Mouse (Mus musculus) limb, embryonic 14.5 days (tissue): ENCODE measurements around the gene Dnajc22. TPM values are rescaled to one million over a fixed set of nuclear protein-coding genes. Genes with fewer than 3 reads are reported as not detected.

Experiments used
- ATAC-seq: fragments of 200-750 bp; cut with Nextera tagmentation; 2 replicates; pipeline ENCODE4 v1.8.0; 2017; ENCODE audit warnings: low read depth, moderate number of reproducible peaks, moderate TSS enrichment; ENCODE audit not compliant: low FRiP score
- DNase-seq: peaks from one replicate; pipeline ENCODE4 v3.0.0-alpha.2; 2015; ENCODE audit warnings: low spot score
- H3K27ac ChIP-seq: fragments of 300-500 bp; sonication (generic); replicated peaks from 2 replicates; pipeline ENCODE4 v1.5.1; 2014; ENCODE audit warnings: low read depth, mild to moderate bottlenecking, low read length, moderate library complexity, mixed read lengths
- H3K27me3 ChIP-seq: fragments of 300-500 bp; sonication (generic); 2 replicates; pipeline ENCODE4 v1.6.1; 2014; ENCODE audit warnings: low read length, mixed read lengths; ENCODE audit not compliant: control insufficient read depth, insufficient read depth
- H3K36me3 ChIP-seq: fragments of 300-500 bp; sonication (generic); 2 replicates; pipeline ENCODE4 v1.6.1; 2014; ENCODE audit warnings: mild to moderate bottlenecking, low read length, moderate library complexity, mixed read lengths; ENCODE audit not compliant: control insufficient read depth, insufficient read depth
- H3K4me1 ChIP-seq: fragments of 300-500 bp; sonication (generic); 2 replicates; pipeline ENCODE4 v1.6.1; 2014; ENCODE audit warnings: antibody characterized with exemption, low read length, mixed read lengths; ENCODE audit not compliant: control insufficient read depth, insufficient read depth
- H3K4me2 ChIP-seq: fragments of 300-500 bp; sonication (generic); replicated peaks from 2 replicates; pipeline ENCODE4 v1.6.1; 2014; ENCODE audit warnings: low read depth, mild to moderate bottlenecking, low read length, moderate library complexity; ENCODE audit not compliant: severe bottlenecking
- H3K4me3 ChIP-seq: fragments of 300-500 bp; sonication (generic); replicated peaks from 2 replicates; pipeline ENCODE4 v1.5.1; 2014; ENCODE audit warnings: low read length
- H3K9ac ChIP-seq: fragments of 300-500 bp; sonication (generic); 2 replicates; pipeline ENCODE4 v1.6.1; 2014; ENCODE audit warnings: mild to moderate bottlenecking, low read depth, low read length, moderate library complexity; ENCODE audit not compliant: severe bottlenecking
- H3K9me3 ChIP-seq: fragments of 300-500 bp; sonication (generic); 2 replicates; pipeline ENCODE4 v1.6.1; 2016; ENCODE audit warnings: low read length; ENCODE audit not compliant: control insufficient read depth
- POLR2A ChIP-seq: fragments of 200-500 bp; IDR thresholded peaks from 2 replicates; pipeline ENCODE4 v1.8.0; 2012; ENCODE audit warnings: inconsistent platforms, mild to moderate bottlenecking, moderate library complexity, borderline replicate concordance; ENCODE audit not compliant: insufficient read depth, insufficient read length; ENCODE audit errors: extremely low read depth
- WGBS: fragments of 180-500 bp; shearing (Covaris S2); extraction: QIAGEN DNeasy Blood & Tissue Kit; methylation state at CpG from one replicate; pipeline ENCODE4 v1.1.7; 2014; 5-methylcytosine and 5-hydroxymethylcytosine counted together
- microRNA-seq: library from miRNA; unstranded; fragments of <30 nt; microRNA quantifications from one replicate; pipeline ENCODE4, GENCODE M21; 2016
- polyA plus RNA-seq, 2 experiments: library from polyadenylated mRNA; depleted of rRNA in 1 of 2; stranded (reverse) in 1 of 2; unstranded in 1 of 2; fragments of >200 nt; fragmentation: Nextera tagmentation in 1 of 2; extraction: Ambion mirVana in 1 of 2; gene quantifications; 2 replicates each; pipeline versions ENCODE4 v1.2.1 to v1.2.3; 2012 to 2014

Gene Dnajc22
- polyA plus RNA-seq, 2 experiments, result 0.11 to 0.87 TPM

- ATAC-seq (no peak), DNase-seq (peak; percentile 40)
- WGBS, result 59% methylated on average over 6 of the region's 6 CpGs
- no peaks in the 10 kb centered on the region for H3K4me1 ChIP-seq
- no peak for TF ChIP-seq POLR2A
- no peaks in the 10 kb centered on the region for H3K9me3 ChIP-seq
- no peak overlapping the region for H3K4me2 ChIP-seq
- no peak overlapping the region for H3K9ac ChIP-seq
- no peak overlapping the region for H3K4me3 ChIP-seq
- peaks cover 5% of the 10 kb centered on the region; the same call in 1 of the 2 replicates for H3K36me3 ChIP-seq
- H3K27me3 ChIP-seq, result no peaks in the 10 kb centered on the region
- H3K27ac ChIP-seq, result 0 out of 2 replicates have a peak overlapping the region, but pooled peaks have one; percentile 26
Observed at GRCm38 (mm10) chr15:99139669-99140068, 46.7 kb downstream of the Dnajc22 start.

GRCm38 (mm10) chr15:99150516-99150915 is 57.5 kb downstream of the Dnajc22 start:
- no peaks in the 10 kb centered on the region for H3K4me1 ChIP-seq
- H3K27ac ChIP-seq, result no peak overlapping the region
- H3K27me3 ChIP-seq, result no peaks in the 10 kb centered on the region
- H3K9me3 ChIP-seq, result no peaks in the 10 kb centered on the region
- no peak overlapping the region for H3K9ac ChIP-seq
- DNase-seq, result no peak
- H3K36me3 ChIP-seq, result peaks cover 53% of the 10 kb centered on the region
- no peak for ATAC-seq
- no peak overlapping the region for H3K4me2 ChIP-seq
- no peak overlapping the region for H3K4me3 ChIP-seq
- TF ChIP-seq POLR2A, result no peak
- 88% methylated on average over 7 of the region's 7 CpGs for WGBS

- Histone ChIP-seq H3K9ac (no peak overlapping the region), H3K27ac (no peak overlapping the region), H3K36me3 (peaks cover 45% of the 10 kb centered on the region), H3K4me1 (no peaks in the 10 kb centered on the region), H3K27me3 (no peaks in the 10 kb centered on the region), H3K9me3 (no peaks in the 10 kb centered on the region), H3K4me2 (no peak overlapping the region), H3K4me3 (no peak overlapping the region)
- WGBS, result 81% methylated on average over 8 of the region's 8 CpGs
- no peak for TF ChIP-seq POLR2A
- DNase-seq (no peak), ATAC-seq (no peak)
Observed at GRCm38 (mm10) chr15:99151324-99151723, 58.4 kb downstream of the Dnajc22 start.

- Histone ChIP-seq H3K9ac (no peak overlapping the region), H3K9me3 (no peaks in the 10 kb centered on the region), H3K4me1 (no peaks in the 10 kb centered on the region), H3K27ac (no peak overlapping the region), H3K4me3 (no peak overlapping the region), H3K27me3 (no peaks in the 10 kb centered on the region), H3K36me3 (peaks cover 33% of the 10 kb centered on the region), H3K4me2 (no peak overlapping the region)
- 94% methylated on average over 8 of the region's 8 CpGs for WGBS
- ATAC-seq (no peak), DNase-seq (no peak)
- no peak for TF ChIP-seq POLR2A
Observed at GRCm38 (mm10) chr15:99153466-99153865, 60.5 kb downstream of the Dnajc22 start.

Small RNA genes within 50 kb of the gene (microRNA-seq; reads per million reads assigned to microRNA genes)
- not detected for gene Mir6960

Other genes with a start within 250 kb of the Dnajc22 start
- gene Kmt2d, start 222.0 kb upstream of the Dnajc22 start, polyA plus RNA-seq (2012; rRNA removed), result 27.1 and 27.3 TPM in 2 replicates
- 16.7 and 20.1 TPM in 2 replicates for gene Kmt2d, start 222.0 kb upstream of the Dnajc22 start, polyA plus RNA-seq (2014; fragmentation: Nextera tagmentation; extraction: Ambion mirVana)
- gene Rhebl1, start 198.6 kb upstream of the Dnajc22 start, polyA plus RNA-seq (2012; rRNA removed), result 14.5 and 16.4 TPM in 2 replicates
- gene Rhebl1, start 198.6 kb upstream of the Dnajc22 start, polyA plus RNA-seq (2014; fragmentation: Nextera tagmentation; extraction: Ambion mirVana), result 12.0 and 13.8 TPM in 2 replicates
- 1.4 and 2.0 TPM in 2 replicates for gene Dhh, start 194.6 kb upstream of the Dnajc22 start, polyA plus RNA-seq (2012; rRNA removed)
- 0.72 and 1.1 TPM in 2 replicates for gene Dhh, start 194.6 kb upstream of the Dnajc22 start, polyA plus RNA-seq (2014; fragmentation: Nextera tagmentation; extraction: Ambion mirVana)
- 66.8 and 145 TPM in 2 replicates for gene Lmbr1l, start 174.9 kb upstream of the Dnajc22 start, polyA plus RNA-seq (2012; rRNA removed)
- 5.5 and 7.8 TPM in 2 replicates for gene Lmbr1l, start 174.9 kb upstream of the Dnajc22 start, polyA plus RNA-seq (2014; fragmentation: Nextera tagmentation; extraction: Ambion mirVana)
- gene Tuba1b, start 158.6 kb upstream of the Dnajc22 start, polyA plus RNA-seq (2012; rRNA removed), result 2,384 and 3,894 TPM in 2 replicates
- gene Tuba1b, start 158.6 kb upstream of the Dnajc22 start, polyA plus RNA-seq (2014; fragmentation: Nextera tagmentation; extraction: Ambion mirVana), result 1,587 and 1,605 TPM in 2 replicates
- gene Gm49450, start 139.6 kb upstream of the Dnajc22 start, polyA plus RNA-seq (2012; rRNA removed), result 15.1 and 159 TPM in 2 replicates
- not detected in 2 replicates for gene Gm49450, start 139.6 kb upstream of the Dnajc22 start, polyA plus RNA-seq (2014; fragmentation: Nextera tagmentation; extraction: Ambion mirVana)
- 1,030 and 1,250 TPM in 2 replicates for gene Tuba1a, start 139.5 kb upstream of the Dnajc22 start, polyA plus RNA-seq (2012; rRNA removed)
- 1,263 and 1,288 TPM in 2 replicates for gene Tuba1a, start 139.5 kb upstream of the Dnajc22 start, polyA plus RNA-seq (2014; fragmentation: Nextera tagmentation; extraction: Ambion mirVana)
- 192 and 293 TPM in 2 replicates for gene Tuba1c, start 63.3 kb upstream of the Dnajc22 start, polyA plus RNA-seq (2012; rRNA removed)
- 150 and 162 TPM in 2 replicates for gene Tuba1c, start 63.3 kb upstream of the Dnajc22 start, polyA plus RNA-seq (2014; fragmentation: Nextera tagmentation; extraction: Ambion mirVana)
- gene Prph, start 38.0 kb upstream of the Dnajc22 start, polyA plus RNA-seq (2012; rRNA removed), result 2.7 and 4.2 TPM in 2 replicates
- 1.3 and 1.7 TPM in 2 replicates for gene Prph, start 38.0 kb upstream of the Dnajc22 start, polyA plus RNA-seq (2014; fragmentation: Nextera tagmentation; extraction: Ambion mirVana)
- 41.5 and 51.3 TPM in 2 replicates for gene Troap, start 18.6 kb upstream of the Dnajc22 start, polyA plus RNA-seq (2012; rRNA removed)
- 20.3 and 22.1 TPM in 2 replicates for gene Troap, start 18.6 kb upstream of the Dnajc22 start, polyA plus RNA-seq (2014; fragmentation: Nextera tagmentation; extraction: Ambion mirVana)
- 0.13 TPM in 1 of 2 replicates, not detected in the other for gene C1ql4, start 5.4 kb upstream of the Dnajc22 start, polyA plus RNA-seq (2012; rRNA removed)
- not detected in 2 replicates for gene C1ql4, start 5.4 kb upstream of the Dnajc22 start, polyA plus RNA-seq (2014; fragmentation: Nextera tagmentation; extraction: Ambion mirVana)
- gene Spats2, start 32.7 kb downstream of the Dnajc22 start, polyA plus RNA-seq (2012; rRNA removed), result 47.1 and 48.4 TPM in 2 replicates
- gene Spats2, start 32.7 kb downstream of the Dnajc22 start, polyA plus RNA-seq (2014; fragmentation: Nextera tagmentation; extraction: Ambion mirVana), result 39.7 and 41.7 TPM in 2 replicates
- gene Kcnh3, start 131.7 kb downstream of the Dnajc22 start, polyA plus RNA-seq (2012; rRNA removed), result 1.6 and 1.9 TPM in 2 replicates
- gene Kcnh3, start 131.7 kb downstream of the Dnajc22 start, polyA plus RNA-seq (2014; fragmentation: Nextera tagmentation; extraction: Ambion mirVana), result 0.55 and 0.58 TPM in 2 replicates
- gene Mcrs1, start 158.8 kb downstream of the Dnajc22 start, polyA plus RNA-seq (2012; rRNA removed), result 88.5 and 113 TPM in 2 replicates
- gene Mcrs1, start 158.8 kb downstream of the Dnajc22 start, polyA plus RNA-seq (2014; fragmentation: Nextera tagmentation; extraction: Ambion mirVana), result 130 and 139 TPM in 2 replicates
- 143 and 154 TPM in 2 replicates for gene Prpf40b, start 201.9 kb downstream of the Dnajc22 start, polyA plus RNA-seq (2012; rRNA removed)
- gene Prpf40b, start 201.9 kb downstream of the Dnajc22 start, polyA plus RNA-seq (2014; fragmentation: Nextera tagmentation; extraction: Ambion mirVana), result 47.0 and 54.3 TPM in 2 replicates
- 0.19 and 0.24 TPM in 2 replicates for gene Fam186b, start 202.7 kb downstream of the Dnajc22 start, polyA plus RNA-seq (2012; rRNA removed)
- 0.12 and 0.32 TPM in 2 replicates for gene Fam186b, start 202.7 kb downstream of the Dnajc22 start, polyA plus RNA-seq (2014; fragmentation: Nextera tagmentation; extraction: Ambion mirVana)